Mouse (Mus musculus): ENCODE measurements around the gene Urgcp.
"Not testable (repeated sequence)": the region's sequence is repeated elsewhere in the genome, so short reads cannot be mapped to it uniquely, and the experiment has no call there.

Gene Urgcp

GRCm38 (mm10) chr11:5761820-5762632 lies at the start of gene Urgcp:
TSS of gene Urgcp (minus strand) at chr11:5762376.
- peak; percentile 94 for DNase-seq

GRCm38 (mm10) chr11:5809487-5809886 lies 47.3 kb upstream of the Urgcp start:
- DNase-seq: not testable (repeated sequence)

- DNase-seq: no peak
Observed at GRCm38 (mm10) chr11:5807956-5808355, 45.8 kb upstream of the Urgcp start.

- DNase-seq: no peak
Observed at GRCm38 (mm10) chr11:5805711-5806110, 43.5 kb upstream of the Urgcp start.

- no peak for DNase-seq
Observed at GRCm38 (mm10) chr11:5804174-5804573, 42.0 kb upstream of the Urgcp start.

GRCm38 (mm10) chr11:5803551-5803981 lies 41.4 kb upstream of the Urgcp start, which contains the start of gene Pgam2:
TSS of gene Pgam2 (minus strand) at chr11:5803733.
- DNase-seq: no peak

GRCm38 (mm10) chr11:5802457-5803217 lies 40.5 kb upstream of the Urgcp start:
- no peak for DNase-seq

- no peak for DNase-seq
Observed at GRCm38 (mm10) chr11:5802005-5802404, 39.8 kb upstream of the Urgcp start.

GRCm38 (mm10) chr11:5801511-5801910 lies 39.3 kb upstream of the Urgcp start:
- DNase-seq: no peak

- DNase-seq: no peak
Observed at GRCm38 (mm10) chr11:5799621-5800490, 37.7 kb upstream of the Urgcp start.

- DNase-seq: no peak
Observed at GRCm38 (mm10) chr11:5797928-5798327, 35.8 kb upstream of the Urgcp start.

GRCm38 (mm10) chr11:5797371-5797770 lies 35.2 kb upstream of the Urgcp start:
- DNase-seq: no peak

- no peak for DNase-seq
Observed at GRCm38 (mm10) chr11:5796939-5797338, 34.8 kb upstream of the Urgcp start.

- DNase-seq: peak; percentile 27
Observed at GRCm38 (mm10) chr11:5795706-5796105, 33.5 kb upstream of the Urgcp start.

GRCm38 (mm10) chr11:5795290-5795689 lies 33.1 kb upstream of the Urgcp start:
- no peak for DNase-seq

- no peak for DNase-seq
Observed at GRCm38 (mm10) chr11:5790431-5790830, 28.3 kb upstream of the Urgcp start.

GRCm38 (mm10) chr11:5789754-5790333 lies 27.7 kb upstream of the Urgcp start:
- DNase-seq: no peak

GRCm38 (mm10) chr11:5789071-5789753 lies 27.0 kb upstream of the Urgcp start:
- DNase-seq: no peak

- peak; percentile 91 for DNase-seq
Observed at GRCm38 (mm10) chr11:5788056-5789014, 26.2 kb upstream of the Urgcp start, which contains the start of gene Dbnl. TSS of gene Dbnl (plus strand) at chr11:5788488.

GRCm38 (mm10) chr11:5787671-5788055 lies 25.5 kb upstream of the Urgcp start:
- DNase-seq: no peak

GRCm38 (mm10) chr11:5785732-5786131 lies 23.6 kb upstream of the Urgcp start:
- DNase-seq: no peak

Data from cerebellum, adult 8-10 months (tissue).